Mouse (Mus musculus) large intestine, adult 2 months (tissue): ENCODE results near the gene Slc16a3. TPM values are rescaled to one million over a fixed set of nuclear protein-coding genes. Genes with fewer than 3 reads are reported as not detected.

Experiments used
- DNase-seq: peaks from one replicate; pipeline ENCODE4 v3.0.0-alpha.2; 2012; ENCODE audit warnings: low read depth, low spot score
- WGBS: fragments of 180-500 bp; shearing (Covaris S2); methylation state at CpG from one replicate; pipeline ENCODE4 v1.1.7; 2018; 5-methylcytosine and 5-hydroxymethylcytosine counted together
- polyA plus RNA-seq: library from polyadenylated mRNA; depleted of rRNA; stranded (reverse); fragments of >200 nt; gene quantifications from 2 replicates; pipeline ENCODE4 v1.2.3, GENCODE M21; 2012

Gene Slc16a3
- polyA plus RNA-seq, 1 experiment: 12.8 TPM

DNA sequence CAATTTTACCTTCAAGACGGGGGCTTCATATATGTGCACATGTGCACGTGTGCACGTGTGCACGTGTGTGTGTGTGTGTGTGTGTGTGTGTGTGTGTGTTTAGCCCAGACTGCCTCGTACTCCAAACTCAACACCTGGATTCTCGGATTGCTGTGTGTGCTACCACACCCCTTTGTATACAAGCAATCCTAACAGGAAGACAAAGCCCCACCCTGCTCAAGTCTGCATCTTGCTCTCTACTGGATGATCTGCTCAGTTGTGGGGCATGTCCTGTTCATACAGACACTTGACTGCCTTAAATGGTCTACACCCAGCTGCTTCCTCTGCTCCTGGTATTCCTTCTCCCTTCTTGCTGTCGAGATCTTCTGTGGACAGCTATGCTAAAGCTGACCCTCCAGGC lies 3.0 kb upstream of the Slc16a3 start:
- WGBS: 56% methylated on average over 7 of the region's 7 CpGs
- no peak for DNase-seq

DNA sequence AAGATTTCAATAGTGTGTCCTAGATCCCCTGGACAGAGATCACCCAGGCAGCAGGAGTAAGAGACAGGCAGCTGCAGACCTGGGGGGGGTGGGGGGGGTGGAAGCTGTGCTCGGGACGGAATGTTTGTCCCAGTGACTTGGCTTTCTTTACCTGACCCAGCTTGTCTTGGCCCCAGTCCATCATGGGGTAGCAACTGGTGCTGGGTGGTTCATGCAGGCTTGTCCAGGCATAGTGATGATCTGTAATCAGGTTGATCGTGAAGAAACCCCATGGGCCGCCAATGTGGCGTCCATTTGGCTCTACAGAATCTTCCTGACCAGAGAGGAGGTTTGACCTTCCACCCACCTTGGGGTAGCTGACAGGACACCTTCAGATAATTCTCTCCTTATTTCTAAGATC lies 2.4 kb upstream of the Slc16a3 start:
- no peak for DNase-seq
- 79% methylated on average over 5 of the region's 5 CpGs for WGBS

DNA sequence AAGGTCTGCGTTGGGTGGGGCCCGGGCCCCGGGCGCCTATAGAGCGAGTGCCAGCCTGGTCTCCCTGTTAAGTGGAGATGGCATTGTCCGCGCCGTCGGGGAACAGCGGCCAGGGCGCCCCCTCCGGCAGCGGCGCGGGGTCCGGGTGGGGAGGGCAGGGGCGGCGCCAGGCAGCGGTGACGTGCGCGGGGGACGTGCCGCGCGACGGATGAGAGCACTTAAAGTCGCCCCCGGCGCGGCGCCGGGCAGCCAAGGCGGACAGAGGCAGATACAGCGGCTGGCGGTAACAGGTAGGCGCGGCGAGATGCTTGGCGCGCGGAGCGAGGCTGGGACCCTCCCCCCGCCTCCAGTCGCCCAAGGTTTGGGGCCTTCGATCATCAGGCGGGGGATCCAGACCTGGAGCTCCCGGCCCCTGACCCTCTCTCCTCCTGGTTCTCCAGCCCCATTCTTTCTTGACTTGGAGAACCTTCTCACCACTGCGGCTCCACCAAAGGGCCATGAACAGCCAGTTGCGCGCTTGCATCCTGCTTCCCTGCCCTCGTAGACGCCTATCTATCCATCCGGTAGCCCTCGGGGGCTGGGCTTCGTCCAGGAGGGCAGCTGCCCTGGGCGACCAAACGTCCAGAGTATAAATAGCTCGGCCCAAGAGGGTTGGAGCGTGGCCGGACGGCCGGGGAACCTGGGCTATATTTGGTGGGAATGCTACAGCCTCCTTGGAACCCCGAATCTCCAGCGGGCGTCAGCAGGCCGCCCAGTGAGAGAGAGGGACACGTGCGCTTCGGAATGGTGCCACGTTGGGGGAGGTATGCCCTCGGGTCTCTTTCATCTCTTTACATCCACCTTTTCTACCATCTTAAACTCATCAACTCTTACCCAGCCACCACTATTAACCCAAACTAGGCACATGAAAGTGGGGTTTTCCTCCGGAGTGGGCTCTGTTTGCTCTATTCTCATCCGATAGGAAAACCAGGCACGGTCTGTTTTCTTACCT lies 876 bp downstream of the Slc16a3 start:
- DNase-seq: no peak
- WGBS: 10% methylated on average over 75 of the region's 75 CpGs

DNA sequence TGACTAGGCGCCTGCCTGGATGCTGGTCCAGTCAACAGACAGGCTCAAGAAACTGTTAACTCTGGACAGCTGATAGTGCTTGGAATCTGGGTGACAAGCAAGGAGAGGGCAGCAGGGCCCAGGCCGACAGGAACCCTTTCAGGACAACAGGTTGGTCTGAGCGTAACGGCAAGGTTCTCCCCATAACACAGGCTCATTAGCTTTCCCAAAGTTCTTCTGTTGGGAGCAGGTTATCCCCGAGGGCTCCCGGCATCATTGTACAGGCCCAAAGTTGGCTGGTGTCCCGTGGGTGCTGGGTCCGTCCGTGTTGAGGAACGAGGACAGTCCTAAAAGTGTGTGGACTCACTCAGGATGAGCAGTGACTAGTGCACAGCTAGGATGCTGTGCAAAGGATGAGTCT lies 1.6 kb downstream of the Slc16a3 start:
- 63% methylated on average over 10 of the region's 10 CpGs for WGBS

DNA sequence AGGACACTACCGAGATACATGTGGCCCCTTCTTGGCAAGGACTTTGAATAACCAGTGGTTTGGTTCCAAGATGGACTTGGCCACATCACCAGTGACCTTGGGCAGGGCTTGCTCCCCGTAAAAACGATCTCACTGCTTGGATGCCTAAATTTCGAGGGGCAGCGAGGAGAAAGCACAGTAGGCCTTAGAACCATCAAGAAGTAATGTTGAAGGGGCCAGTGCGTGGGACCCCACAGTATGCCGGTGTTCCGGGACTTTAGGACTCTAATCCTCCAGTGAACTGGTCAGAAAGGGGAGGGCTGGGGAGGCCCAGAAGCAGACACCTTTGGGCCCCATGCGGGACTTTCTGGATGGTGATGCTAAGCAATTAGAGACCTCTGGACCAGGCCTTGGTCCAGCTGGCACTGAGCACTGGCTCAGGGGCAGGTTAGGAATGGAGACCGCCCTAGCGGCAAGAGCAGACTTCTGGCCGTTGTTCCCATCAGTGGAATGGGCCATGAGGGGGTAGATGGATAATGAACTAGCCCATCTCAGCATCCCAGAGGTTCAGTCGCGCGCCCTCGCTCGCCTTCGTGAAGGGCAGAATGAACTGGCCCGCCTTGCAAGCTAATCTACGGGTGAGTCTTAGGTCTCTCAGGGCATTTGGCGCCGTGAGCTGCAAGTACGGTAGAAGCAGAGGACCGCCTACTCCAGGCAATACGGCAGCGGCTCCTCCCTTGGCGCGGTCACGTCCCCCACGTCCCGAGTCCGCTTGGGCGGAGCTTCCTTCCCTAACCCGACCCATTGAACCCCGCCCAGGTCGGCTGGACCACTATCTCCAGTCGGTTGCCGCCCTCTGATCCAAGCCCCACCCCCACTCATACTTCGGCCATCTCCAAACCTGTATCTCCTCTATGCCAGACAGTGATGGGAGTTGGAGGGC lies 2.3 kb downstream of the Slc16a3 start:
- peak; percentile 75 for DNase-seq
- WGBS: 6% methylated on average over 39 of the region's 39 CpGs

More for the DNA sequence above, 1.6 kb downstream of the Slc16a3 start:
- DNase-seq: no peak

DNA sequence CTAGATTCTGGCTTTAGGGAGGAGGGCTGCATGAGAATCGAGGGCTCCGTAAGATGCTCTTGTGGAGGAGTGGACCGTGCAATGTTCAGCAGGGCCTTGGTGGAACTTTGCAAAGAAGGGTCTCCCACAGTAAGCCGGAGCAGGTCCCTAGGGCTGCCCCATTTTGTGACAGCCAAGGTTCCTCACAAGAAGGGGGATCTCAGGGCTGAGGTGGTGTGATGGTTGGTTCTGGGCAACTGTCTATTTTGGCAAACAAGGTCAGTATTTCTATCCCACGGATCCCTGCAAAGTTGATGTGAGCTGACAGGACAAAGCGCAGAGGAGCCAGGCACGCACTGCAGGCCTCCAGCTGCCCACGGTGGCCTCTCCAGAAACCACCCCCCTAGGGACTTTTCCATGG lies 3.0 kb downstream of the Slc16a3 start:
- DNase-seq: no peak
- 42% methylated on average over 8 of the region's 8 CpGs for WGBS

DNA sequence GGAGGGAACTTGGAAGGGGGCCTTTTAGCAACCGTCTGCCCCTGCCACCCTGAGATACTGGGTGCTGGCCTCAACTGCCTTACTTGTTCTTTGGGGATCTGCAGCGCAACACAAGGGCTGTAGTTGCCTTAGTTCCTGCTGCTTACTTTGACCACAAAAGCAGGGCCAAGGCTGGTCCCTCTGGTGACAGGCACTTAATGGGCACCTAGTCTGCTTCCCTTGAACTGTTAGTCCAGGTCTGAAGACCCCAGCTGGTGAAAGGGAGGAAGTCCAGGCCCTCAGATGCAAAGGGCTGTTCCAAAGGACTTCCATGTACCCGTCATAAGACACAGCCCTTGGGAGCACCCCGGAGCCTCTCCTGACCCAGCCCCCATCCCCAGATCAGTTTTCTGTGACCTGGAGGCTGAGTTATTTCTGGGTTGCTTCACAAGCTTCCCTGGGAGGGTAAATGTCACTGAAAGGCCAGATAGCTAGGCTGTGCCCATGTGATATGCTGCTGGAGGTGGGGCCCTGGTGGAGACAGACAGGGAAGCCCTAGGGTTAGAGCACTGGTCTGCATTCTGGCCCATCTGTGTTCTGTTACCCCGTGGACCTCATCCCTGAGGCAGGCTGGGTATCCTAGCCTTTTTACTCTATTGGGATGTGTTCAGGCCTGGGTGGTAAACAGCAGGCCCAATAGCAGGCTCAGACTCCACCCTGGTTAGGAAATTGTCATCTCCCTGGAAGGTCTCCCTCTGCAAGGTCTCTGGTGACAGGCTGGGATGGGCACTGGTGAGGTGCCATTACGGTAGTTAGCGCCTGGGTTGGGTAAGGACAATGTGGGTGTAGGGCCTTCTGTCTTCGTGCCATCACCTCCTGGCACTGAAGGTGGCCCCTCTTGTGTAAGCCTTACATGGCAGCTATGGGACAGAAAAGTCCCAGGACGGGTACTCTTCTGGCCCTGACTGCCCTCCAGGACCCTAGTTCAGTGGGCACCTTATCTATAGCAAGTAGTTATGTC lies 3.8 kb downstream of the Slc16a3 start:
- no peak for DNase-seq
- WGBS: 90% methylated on average over 9 of the region's 9 CpGs

DNA sequence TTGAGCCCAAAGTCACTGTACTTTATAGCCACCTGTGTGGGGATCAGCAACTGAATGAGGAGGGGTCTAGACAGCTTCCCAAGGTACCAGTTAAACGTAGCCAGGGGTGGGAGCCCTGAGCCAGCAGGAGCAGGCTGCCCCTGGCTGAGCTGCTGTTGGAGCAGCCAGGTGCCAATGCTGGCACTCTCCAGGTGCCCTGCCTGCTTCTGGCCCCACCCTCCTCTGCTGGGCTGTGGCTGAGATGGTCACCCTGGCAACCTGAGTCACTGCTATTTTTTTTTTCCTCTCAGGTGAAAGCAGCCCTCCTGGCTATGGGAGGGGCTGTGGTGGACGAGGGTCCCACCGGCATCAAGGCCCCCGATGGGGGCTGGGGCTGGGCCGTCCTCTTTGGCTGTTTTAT lies 6.7 kb downstream of the Slc16a3 start:
- 43% methylated on average over 5 of the region's 5 CpGs for WGBS

DNA sequence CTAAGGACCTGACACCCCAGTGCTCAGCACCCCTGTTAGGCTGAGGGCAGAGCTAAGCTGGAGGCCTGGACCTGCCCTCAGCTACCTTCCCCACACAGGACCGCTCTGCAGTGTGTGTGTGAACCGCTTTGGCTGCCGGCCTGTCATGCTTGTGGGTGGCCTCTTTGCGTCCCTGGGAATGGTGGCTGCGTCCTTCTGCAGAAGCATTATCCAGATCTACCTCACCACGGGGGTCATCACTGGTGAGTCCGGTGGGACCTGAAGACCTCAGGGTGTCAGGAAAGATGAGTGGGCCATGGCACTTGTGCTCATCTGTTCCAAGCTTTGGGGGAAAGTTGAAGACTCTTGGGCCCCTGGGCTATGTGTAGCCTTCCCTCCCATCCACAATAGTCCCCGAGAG lies 7.4 kb downstream of the Slc16a3 start:
- WGBS: 91% methylated on average over 8 of the region's 8 CpGs
- no peak for DNase-seq

More for the DNA sequence above, 6.7 kb downstream of the Slc16a3 start:
- DNase-seq: no peak

DNA sequence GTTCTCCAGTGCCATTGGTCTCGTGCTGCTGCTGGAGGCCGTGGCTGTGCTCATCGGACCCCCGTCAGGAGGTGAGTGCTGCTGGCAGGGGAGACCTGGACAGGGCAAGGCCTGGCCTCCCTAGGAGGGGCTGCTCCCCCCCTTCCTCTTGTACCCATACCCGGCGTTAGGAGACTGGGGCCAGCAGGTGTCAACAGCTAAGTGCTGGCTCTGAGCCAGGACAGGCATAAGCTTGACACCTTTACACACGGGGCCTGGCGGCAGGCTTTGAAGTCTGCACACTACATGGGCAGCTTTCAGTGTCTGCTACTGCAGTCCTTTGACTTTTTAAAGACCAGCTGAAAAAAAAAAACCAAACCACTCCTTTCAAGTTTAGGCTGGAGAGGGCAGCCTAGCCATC lies 8.8 kb downstream of the Slc16a3 start:
- no peak for DNase-seq
- 46% methylated on average over 8 of the region's 8 CpGs for WGBS

DNA sequence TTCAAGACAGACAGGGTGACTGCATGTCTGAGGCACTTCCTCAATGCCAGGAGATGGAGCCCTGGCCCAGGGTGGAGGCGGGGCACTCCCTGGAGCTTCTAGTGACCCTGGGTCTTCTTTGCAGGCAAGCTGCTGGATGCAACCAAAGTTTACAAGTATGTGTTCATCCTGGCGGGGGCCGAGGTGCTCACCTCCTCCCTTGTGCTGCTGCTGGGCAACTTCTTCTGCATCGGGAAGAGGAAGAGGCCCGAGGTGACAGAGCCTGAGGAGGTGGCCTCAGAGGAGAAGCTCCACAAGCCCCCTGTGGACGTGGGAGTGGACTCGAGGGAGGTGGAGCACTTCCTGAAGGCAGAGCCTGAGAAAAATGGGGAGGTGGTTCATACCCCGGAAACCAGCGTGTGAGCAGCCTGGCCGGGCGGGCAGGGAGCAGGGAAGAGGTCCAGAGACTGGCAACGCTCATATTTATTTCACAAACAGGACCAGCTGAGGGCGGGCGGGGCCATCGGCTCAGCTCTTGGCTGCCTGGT lies 9.5 kb downstream of the Slc16a3 start:
- WGBS: 32% methylated on average over 15 of the region's 15 CpGs
- DNase-seq: no peak

DNA sequence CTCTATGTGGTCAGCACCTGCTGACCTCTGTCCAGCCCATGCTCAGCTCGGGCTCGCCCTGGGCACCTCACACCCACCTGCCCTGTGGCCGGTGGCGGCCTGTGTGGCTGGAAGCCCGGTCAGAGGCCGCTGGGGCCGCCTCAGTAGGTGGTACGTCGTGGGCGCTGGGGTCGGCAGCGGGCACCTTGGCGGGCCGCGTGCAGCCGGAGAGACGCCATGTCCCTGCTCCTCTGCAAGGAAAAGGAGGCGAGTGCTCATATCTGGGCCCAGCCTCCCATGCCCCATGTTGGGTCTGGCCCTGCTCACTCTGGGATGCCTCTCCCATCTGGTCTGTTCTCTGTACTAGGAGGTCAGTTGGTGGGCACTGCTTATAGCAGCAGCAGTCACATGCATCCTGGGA lies 10.8 kb downstream of the Slc16a3 start:
- WGBS: 88% methylated on average over 18 of the region's 18 CpGs
- DNase-seq: no peak

DNA sequence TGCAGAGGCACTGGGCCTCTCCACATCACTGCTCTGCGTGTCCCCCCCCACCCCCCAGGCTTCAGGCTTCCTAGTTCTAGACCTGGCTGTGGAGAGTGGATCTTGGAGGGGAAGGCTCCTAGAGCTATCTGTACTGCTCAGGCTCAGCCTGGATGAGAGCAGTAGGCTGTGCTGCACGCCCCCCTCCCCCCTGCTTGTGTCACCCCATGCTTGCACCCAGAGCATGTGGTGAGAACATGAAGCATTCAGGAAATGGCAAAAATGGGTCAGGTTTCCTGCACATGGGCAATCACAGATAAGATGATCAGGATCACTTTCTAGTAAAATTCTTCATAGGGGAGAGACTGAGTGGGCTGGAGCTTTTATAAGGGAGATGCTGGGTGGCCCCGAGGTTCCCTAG lies 11.3 kb downstream of the Slc16a3 start:
- DNase-seq: no peak
- WGBS: 77% methylated on average over 3 of the region's 3 CpGs

DNA sequence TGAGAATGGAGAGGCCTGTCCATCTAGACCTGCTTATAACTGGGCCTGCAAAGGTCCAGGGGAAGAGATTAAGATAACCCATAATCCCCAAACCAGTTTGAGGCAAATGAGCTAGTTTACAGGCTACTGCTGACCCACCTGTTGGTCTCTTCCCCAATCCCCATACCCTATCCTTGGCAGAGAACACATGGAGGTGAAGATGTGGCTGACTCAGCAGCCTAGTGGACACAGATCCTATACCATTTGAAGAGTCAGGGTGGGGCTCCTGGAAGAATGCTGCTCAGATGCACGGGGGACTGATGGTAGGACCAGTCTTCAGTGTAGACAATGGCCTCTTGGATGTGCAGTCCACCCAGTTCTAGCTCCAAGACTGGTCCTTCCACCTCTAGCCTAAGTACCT lies 12.0 kb downstream of the Slc16a3 start:
- WGBS: 29% methylated on average over 1 of the region's 1 CpGs
- DNase-seq: no peak

DNA sequence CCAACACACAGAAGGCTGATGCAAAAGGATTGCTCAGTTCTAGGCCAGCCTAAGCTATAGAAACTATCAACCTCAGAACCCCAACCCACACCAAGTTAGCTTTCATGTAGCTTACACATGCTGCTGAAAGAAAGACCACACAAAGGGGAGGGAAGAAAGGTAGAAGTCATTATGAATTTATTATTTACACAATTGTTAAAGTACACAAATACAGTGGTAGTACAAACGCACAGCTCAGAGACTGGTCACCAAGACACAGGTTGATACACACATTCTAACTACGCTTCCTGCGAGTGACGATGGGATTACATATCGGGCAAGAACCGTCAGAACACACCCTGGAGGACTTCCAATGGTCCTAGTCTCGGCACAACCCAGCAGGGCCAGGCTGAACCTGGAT lies 13.3 kb downstream of the Slc16a3 start:
- DNase-seq: no peak
- 75% methylated on average over 7 of the region's 7 CpGs for WGBS

DNA sequence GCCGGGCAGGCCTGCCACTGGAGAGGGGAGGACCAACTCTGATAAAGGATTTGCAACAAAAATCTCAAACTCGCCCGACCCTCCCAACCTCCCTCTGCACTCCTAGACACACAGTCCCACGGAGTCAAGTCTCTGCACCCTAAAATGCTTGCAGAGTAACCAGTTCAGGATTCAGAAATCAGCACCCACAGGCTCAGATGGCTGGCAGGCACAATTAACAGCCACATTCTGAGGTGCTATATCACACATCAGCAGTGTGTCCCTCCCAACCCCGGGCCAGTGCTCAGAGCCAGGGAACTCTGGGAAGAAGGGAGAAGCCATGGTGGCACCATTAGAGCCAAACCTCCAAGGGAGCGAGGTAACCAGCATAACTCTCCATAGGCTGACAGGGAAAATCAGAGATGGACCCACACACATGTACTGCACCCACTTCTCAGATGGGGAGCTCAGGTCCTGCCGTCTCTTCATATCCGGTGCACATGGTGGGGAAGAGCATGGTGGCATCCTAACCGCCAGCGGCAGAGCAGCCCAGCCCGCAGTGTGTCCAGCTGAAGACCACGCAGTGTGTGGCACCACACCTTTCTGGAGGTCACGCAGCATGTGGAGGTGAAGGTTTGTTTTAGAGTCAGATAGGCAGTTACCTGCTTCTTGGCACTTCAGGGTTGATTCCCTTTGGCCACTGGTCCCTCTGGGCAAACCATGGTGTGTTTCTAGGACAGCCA lies 13.9 kb downstream of the Slc16a3 start:
- 93% methylated on average over 13 of the region's 13 CpGs for WGBS

DNA sequence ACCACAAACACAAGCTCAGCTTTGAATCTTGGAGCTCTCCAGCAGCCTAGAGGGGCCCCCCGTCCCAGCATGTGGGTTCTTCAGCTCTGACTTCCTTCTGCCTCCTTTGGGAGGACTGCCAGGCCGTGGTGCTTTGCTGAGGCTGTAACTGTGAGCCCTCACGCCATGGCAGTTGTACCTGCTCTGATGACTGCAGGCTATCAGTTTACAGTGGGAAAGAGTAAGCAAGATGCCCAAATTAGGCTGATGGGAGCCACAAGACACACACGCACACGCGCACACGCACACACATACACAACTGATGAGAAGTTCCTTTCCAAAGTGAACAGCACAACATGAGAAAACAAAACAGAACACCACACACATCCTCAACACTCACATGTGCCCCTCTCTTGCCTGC lies 14.6 kb downstream of the Slc16a3 start:
- 89% methylated on average over 7 of the region's 7 CpGs for WGBS
- DNase-seq: no peak

More for the DNA sequence above, 13.9 kb downstream of the Slc16a3 start:
- DNase-seq: no peak
